Mouse (Mus musculus): ENCODE measurements around the gene Lgals8. TPM values are rescaled to one million over a fixed set of nuclear protein-coding genes. Genes with fewer than 3 reads are reported as not detected.

Lgals8 gene
- polyA plus RNA-seq, 1 experiment from 2014 or later, result 10.5 TPM

- WGBS, result under 1% methylated on average over 43 of the region's 43 CpGs
- H3K27ac ChIP-seq (ENCODE audit: low read depth, low read length), result no peak within 1 kb of the TSS
- H3K36me3 ChIP-seq (ENCODE audit: control insufficient read depth, insufficient read depth, low read length), result peaks cover 2% of the 10 kb centered on the region; the same call in 1 of the 2 replicates
- no peaks in the 10 kb centered on the region for H3K9me3 ChIP-seq (ENCODE audit: control insufficient read depth, low read length)
- peak within 1 kb of the TSS; percentile 85 for H3K4me2 ChIP-seq
- peak within 1 kb of the TSS; percentile 85 for H3K4me3 ChIP-seq (ENCODE audit: low read depth, low read length)
- ATAC-seq (ENCODE audit: low FRiP score) (peak; percentile 97), DNase-seq (ENCODE audit: low spot score, missing footprints) (peak; percentile 100)
- H3K9ac ChIP-seq (ENCODE audit: low read length), result peak within 1 kb of the TSS; percentile 60
- peaks cover 4% of the 10 kb centered on the region; the same call in 1 of the 2 replicates for H3K4me1 ChIP-seq (ENCODE audit: control insufficient read depth, insufficient read depth, low read length)
- H3K27me3 ChIP-seq (ENCODE audit: control insufficient read depth, insufficient read depth, low read length), result no peaks in the 10 kb centered on the region
These were observed 69.9 kb downstream of the Lgals8 start, which contains the start of gene Heatr1 for GRCm38 (mm10) chr13:12394609-12395505. Gene Heatr1, plus strand, starts transcription at chr13:12395027.

Other genes with a start within 250 kb of the Lgals8 start
- gene Mtr, start 206.8 kb downstream of the Lgals8 start, polyA plus RNA-seq (2014; fragmentation: Nextera tagmentation; extraction: Ambion mirVana), result 13.5 and 14.0 TPM in 2 replicates
- gene Actn2, start 124.2 kb downstream of the Lgals8 start, polyA plus RNA-seq (2014; fragmentation: Nextera tagmentation; extraction: Ambion mirVana), result 0.19 and 0.61 TPM in 2 replicates
- gene Heatr1, start 69.9 kb downstream of the Lgals8 start, polyA plus RNA-seq (2014; fragmentation: Nextera tagmentation; extraction: Ambion mirVana), result 35.5 and 36.3 TPM in 2 replicates
- 2.2 and 3.2 TPM in 2 replicates for gene Edaradd, start 55.5 kb upstream of the Lgals8 start, polyA plus RNA-seq (2014; fragmentation: Nextera tagmentation; extraction: Ambion mirVana)
- gene Ero1lb, start 100.9 kb upstream of the Lgals8 start, polyA plus RNA-seq (2014; fragmentation: Nextera tagmentation; extraction: Ambion mirVana), result 14.3 and 14.7 TPM in 2 replicates

All from midbrain, embryonic 11.5 days (tissue).